Mouse (Mus musculus): ENCODE results near the gene Wtap. TPM values are rescaled to one million over a fixed set of nuclear protein-coding genes. Genes with fewer than 3 reads are reported as not detected.
A peak's percentile ranks its signal among the peaks of the same experiment; 100 is the strongest.
"Not testable (repeated sequence)": the region's sequence is repeated elsewhere in the genome, so short reads cannot be mapped to it uniquely, and the experiment has no call there.

Gene Wtap
- polyA plus RNA-seq, 1 experiment = 19.4 TPM

- H3K4me1 ChIP-seq (ENCODE audit: control insufficient read depth, insufficient read depth, low read length) = no peaks in the 10 kb centered on the region
- TF ChIP-seq CTCF (IDR thresholded peaks at IDR 0.05; ENCODE audit: insufficient read depth, low read length) (no peak), POLR2A (IDR thresholded peaks at IDR 0.05; ENCODE audit: borderline replicate concordance, extremely low read depth, low read depth, low read length) (no peak)
- H3K4me3 ChIP-seq (replicated peaks; ENCODE audit: extremely low read depth, low read depth, low read length) = no peak overlapping the region
- WGBS = 75% methylated on average over 6 of the region's 6 CpGs
- DNase-seq = no peak
These were observed 5.1 kb upstream of the Wtap start for GRCm38 (mm10) chr17:12999069-12999468.

DNA sequence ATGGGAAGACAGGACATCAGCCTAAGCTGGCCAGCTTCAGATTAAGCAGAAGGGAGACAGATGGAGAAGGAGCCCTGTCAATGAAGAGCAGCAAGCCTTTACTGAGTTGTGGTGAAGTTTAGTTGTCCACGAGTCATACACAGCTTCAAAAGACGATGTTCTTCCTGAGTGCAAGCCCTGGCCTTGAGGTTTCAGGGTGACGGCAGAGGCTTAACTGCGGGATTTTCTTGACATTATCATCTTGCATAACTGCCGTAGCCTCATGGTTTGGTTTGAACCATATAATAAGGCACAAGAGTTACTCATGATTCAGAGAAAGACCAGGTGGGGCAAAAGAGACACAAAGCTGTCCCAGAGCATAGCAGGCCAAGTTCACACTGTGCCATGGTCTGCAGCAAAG is 3.9 kb upstream of the Wtap start:
- Histone ChIP-seq H3K4me3 (replicated peaks; ENCODE audit: extremely low read depth, low read depth, low read length) (no peak overlapping the region), H3K4me1 (ENCODE audit: control insufficient read depth, insufficient read depth, low read length) (no peaks in the 10 kb centered on the region; the same call in 1 of the 2 replicates)
- TF ChIP-seq POLR2A (IDR thresholded peaks at IDR 0.05; ENCODE audit: borderline replicate concordance, extremely low read depth, low read depth, low read length) (no peak), CTCF (IDR thresholded peaks at IDR 0.05; ENCODE audit: insufficient read depth, low read length) (no peak)
- WGBS = 84% methylated on average over 5 of the region's 5 CpGs
- DNase-seq = no peak

GRCm38 (mm10) chr17:12996345-12996744 is 2.4 kb upstream of the Wtap start:
- peak; percentile 52 for DNase-seq
- H3K4me3 ChIP-seq (replicated peaks; ENCODE audit: extremely low read depth, low read depth, low read length) = no peak overlapping the region
- no peaks in the 10 kb centered on the region; the same call in 1 of the 2 replicates for H3K4me1 ChIP-seq (ENCODE audit: control insufficient read depth, insufficient read depth, low read length)

DNA sequence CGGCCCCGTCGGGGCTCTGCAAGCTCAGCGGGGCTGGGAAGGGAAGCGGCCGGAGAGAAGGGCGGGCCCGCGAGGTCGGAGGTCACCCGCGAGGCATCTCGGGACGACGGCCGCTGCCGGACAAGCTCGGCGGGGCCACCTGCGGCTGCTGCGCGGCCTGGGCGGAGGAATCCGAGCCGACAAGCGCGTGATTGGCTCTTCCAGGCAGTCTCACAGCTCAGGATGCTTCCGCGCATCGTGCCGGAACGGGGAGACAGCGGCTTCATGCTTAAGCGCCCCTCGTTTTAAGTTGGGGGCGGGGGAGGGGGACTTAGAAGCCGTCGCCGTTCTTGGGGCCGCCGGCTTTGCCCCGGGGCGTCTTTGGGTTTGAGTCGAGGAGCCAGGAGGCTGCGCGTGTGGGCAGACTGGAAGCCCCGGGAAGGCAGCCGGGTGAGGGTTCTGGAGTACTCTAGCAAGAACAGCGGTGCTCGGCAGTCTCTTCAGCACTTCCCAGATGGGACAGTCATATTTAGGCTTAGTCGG is 1.4 kb downstream of the Wtap start:
- WGBS = under 1% methylated on average over 51 of the region's 51 CpGs
- Histone ChIP-seq H3K4me3 (replicated peaks; ENCODE audit: extremely low read depth, low read depth, low read length) (peak overlapping the region; percentile 64), H3K4me1 (ENCODE audit: control insufficient read depth, insufficient read depth, low read length) (peaks cover 7% of the 10 kb centered on the region)
- TF ChIP-seq CTCF (IDR thresholded peaks at IDR 0.05; ENCODE audit: insufficient read depth, low read length) (no peak), POLR2A (IDR thresholded peaks at IDR 0.05; ENCODE audit: borderline replicate concordance, extremely low read depth, low read depth, low read length) (peak; percentile 90)
- DNase-seq = peak; percentile 95

More at GRCm38 (mm10) chr17:12996345-12996744, 2.4 kb upstream of the Wtap start:
- TF ChIP-seq POLR2A (IDR thresholded peaks at IDR 0.05; ENCODE audit: borderline replicate concordance, extremely low read depth, low read depth, low read length) (no peak), CTCF (IDR thresholded peaks at IDR 0.05; ENCODE audit: insufficient read depth, low read length) (peak; percentile 20; the same call in 1 of the 2 replicates)
- 9% methylated on average over 3 of the region's 3 CpGs for WGBS

DNA sequence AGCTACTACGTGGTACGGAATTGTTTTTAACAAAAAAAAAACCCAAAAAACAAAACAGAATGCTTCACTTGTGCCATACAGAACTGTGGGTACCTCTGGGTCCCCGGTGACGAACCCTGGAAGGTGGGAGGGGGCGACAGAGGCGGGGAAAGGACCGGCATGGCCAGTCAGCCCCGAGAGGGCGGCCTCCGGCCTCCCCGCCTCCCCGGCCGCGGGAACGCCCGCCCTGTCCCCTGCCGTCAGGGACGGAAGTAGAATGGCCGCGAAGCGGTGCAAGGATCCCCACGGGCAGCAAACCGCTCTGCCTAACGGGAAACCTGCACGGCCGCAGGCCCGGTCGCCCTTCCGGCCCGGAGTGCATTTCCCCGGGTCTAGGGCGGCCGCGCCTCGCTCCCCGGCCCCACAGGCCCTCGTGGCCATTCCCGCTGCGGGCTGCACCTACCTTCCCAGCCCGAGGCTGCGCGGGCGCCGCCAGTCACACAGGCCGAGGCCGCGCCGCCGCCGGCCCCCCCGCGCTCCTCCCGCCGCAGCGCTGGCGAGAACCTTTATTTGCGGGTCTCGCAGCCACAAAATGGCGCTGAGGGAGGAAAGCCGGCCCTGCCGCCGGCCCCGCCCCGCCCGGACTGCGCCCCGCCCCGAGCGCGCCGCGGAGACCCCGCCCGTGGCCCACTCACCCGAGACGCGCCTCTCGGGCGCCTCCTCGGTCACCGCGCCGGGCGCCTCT is 2.2 kb downstream of the Wtap start:
- H3K4me3 ChIP-seq (replicated peaks; ENCODE audit: extremely low read depth, low read depth, low read length) = peak overlapping the region; percentile 73
- TF ChIP-seq POLR2A (IDR thresholded peaks at IDR 0.05; ENCODE audit: borderline replicate concordance, extremely low read depth, low read depth, low read length) (peak; percentile 53; the same call in 1 of the 2 replicates), CTCF (IDR thresholded peaks at IDR 0.05; ENCODE audit: insufficient read depth, low read length) (no peak)
- peak; percentile 91 for DNase-seq

DNA sequence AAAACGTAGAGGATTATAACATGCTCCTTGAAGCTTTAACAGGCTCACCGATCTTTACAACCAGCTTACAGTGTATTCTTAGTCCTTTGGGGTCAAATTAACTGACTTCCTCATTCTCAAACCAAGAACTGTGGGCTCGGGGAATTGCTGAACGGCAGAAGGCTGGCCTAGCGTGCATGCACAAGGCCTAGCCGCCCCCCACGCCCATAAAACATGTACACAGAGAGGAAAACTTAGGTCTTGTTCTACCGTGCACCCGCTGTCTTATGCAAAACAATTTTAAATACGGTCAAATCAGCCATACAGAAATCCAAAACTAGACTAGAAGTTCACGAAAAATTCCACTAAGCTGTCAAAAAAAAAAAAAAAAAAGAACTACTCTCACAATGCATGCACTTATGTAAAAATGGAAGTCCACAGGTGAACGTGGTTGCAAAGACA is 2.8 kb downstream of the Wtap start:
- no peak for DNase-seq
- TF ChIP-seq CTCF (IDR thresholded peaks at IDR 0.05; ENCODE audit: insufficient read depth, low read length) (no peak), POLR2A (IDR thresholded peaks at IDR 0.05; ENCODE audit: borderline replicate concordance, extremely low read depth, low read depth, low read length) (no peak)
- Histone ChIP-seq H3K4me3 (replicated peaks; ENCODE audit: extremely low read depth, low read depth, low read length) (peak overlapping the region; percentile 73), H3K4me1 (ENCODE audit: control insufficient read depth, insufficient read depth, low read length) (peaks cover 7% of the 10 kb centered on the region)
- WGBS = 1% methylated on average over 12 of the region's 12 CpGs

More for the DNA sequence above, 2.2 kb downstream of the Wtap start:
- WGBS = under 1% methylated on average over 77 of the region's 84 CpGs
- peaks cover 7% of the 10 kb centered on the region for H3K4me1 ChIP-seq (ENCODE audit: control insufficient read depth, insufficient read depth, low read length)

- WGBS = 28% methylated on average over 8 of the region's 8 CpGs
- DNase-seq = no peak
- TF ChIP-seq CTCF (IDR thresholded peaks at IDR 0.05; ENCODE audit: insufficient read depth, low read length) (no peak), POLR2A (IDR thresholded peaks at IDR 0.05; ENCODE audit: borderline replicate concordance, extremely low read depth, low read depth, low read length) (no peak)
These were observed 3.3 kb downstream of the Wtap start for GRCm38 (mm10) chr17:12990567-12991145.

DNA sequence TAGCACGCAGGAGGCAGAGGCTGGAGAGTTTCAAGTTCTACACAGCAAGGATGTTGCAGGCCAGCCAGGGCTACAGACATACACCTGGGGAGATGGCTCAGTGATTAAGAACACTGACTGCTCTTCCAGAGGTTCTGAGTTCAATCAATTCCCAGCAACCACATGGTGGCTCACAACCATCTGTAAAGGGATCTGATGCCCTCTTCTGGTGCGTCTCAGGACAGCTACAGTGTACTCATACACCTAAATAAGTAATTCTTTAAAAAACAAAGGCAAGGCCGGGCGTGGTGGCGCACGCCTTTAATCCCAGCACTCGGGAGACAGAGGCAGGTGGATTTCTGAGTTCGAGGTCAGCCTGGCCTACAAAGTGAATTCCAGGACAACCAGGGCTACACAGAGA is 5.9 kb downstream of the Wtap start:
- 86% methylated on average over 8 of the region's 8 CpGs for WGBS
- DNase-seq = not testable (repeated sequence)

More at GRCm38 (mm10) chr17:12990567-12991145, 3.3 kb downstream of the Wtap start:
- Histone ChIP-seq H3K4me1 (ENCODE audit: control insufficient read depth, insufficient read depth, low read length) (peaks cover 7% of the 10 kb centered on the region), H3K4me3 (replicated peaks; ENCODE audit: extremely low read depth, low read depth, low read length) (peak overlapping the region; percentile 73)

GRCm38 (mm10) chr17:12983988-12984387 is 10.0 kb downstream of the Wtap start:
- Histone ChIP-seq H3K4me1 (ENCODE audit: control insufficient read depth, insufficient read depth, low read length) (peaks cover 2% of the 10 kb centered on the region), H3K4me3 (replicated peaks; ENCODE audit: extremely low read depth, low read depth, low read length) (no peak overlapping the region)
- no peak for DNase-seq
- TF ChIP-seq CTCF (IDR thresholded peaks at IDR 0.05; ENCODE audit: insufficient read depth, low read length) (no peak), POLR2A (IDR thresholded peaks at IDR 0.05; ENCODE audit: borderline replicate concordance, extremely low read depth, low read depth, low read length) (no peak)
- 45% methylated on average over 2 of the region's 2 CpGs for WGBS

More for the DNA sequence above, 5.9 kb downstream of the Wtap start:
- not testable (repeated sequence) for H3K4me1 ChIP-seq (ENCODE audit: control insufficient read depth, insufficient read depth, low read length); H3K4me3 ChIP-seq (replicated peaks; ENCODE audit: extremely low read depth, low read depth, low read length)
